Mouse (Mus musculus): ENCODE data around the gene Cacybp.

- TF ChIP-seq POLR2A (IDR thresholded peaks at IDR 0.05; ENCODE audit: insufficient read length, low read depth) (no peak), POLR2AphosphoS2 (IDR thresholded peaks at IDR 0.05; ENCODE audit: insufficient read length, low read depth) (no peak), MAX (IDR thresholded peaks at IDR 0.05; ENCODE audit: low read depth) (no peak)
Observed at GRCm38 (mm10) chr1:160259884-160260283, 47.2 kb upstream of the Cacybp start.
